Mouse (Mus musculus): ENCODE measurements at regions not wholly inside any gene's neighbourhood (a gene's known extent, or its start where the extent isn't known, plus 50 kb on each side); places are given as distances from the start of the nearest gene placed in this dataset.

- TF ChIP-seq CTCF (IDR thresholded peaks at IDR 0.05; ENCODE audit: low read depth, low read length) (no peak), POLR2A (IDR thresholded peaks at IDR 0.05; ENCODE audit: extremely low read depth, insufficient read depth, low read length) (no peak)
- no peaks in the 10 kb centered on the region for H3K79me2 ChIP-seq (ENCODE audit: control insufficient read depth, insufficient read depth, low read length)
- no peak overlapping the region for H3K27ac ChIP-seq (replicated peaks; ENCODE audit: insufficient read depth, low read depth, low read length)
- peak; percentile 88 for DNase-seq (ENCODE audit: extremely low read depth, low read depth, low spot score)
- H3K4me1 ChIP-seq (ENCODE audit: control insufficient read depth, insufficient read depth, low read length), result peaks cover 5% of the 10 kb centered on the region; the same call in 1 of the 2 replicates
- no peak overlapping the region for H3K4me3 ChIP-seq (ENCODE audit: insufficient read depth, low read depth, low read length)
- H3K36me3 ChIP-seq (ENCODE audit: control insufficient read depth, insufficient read depth, low read length), result no peaks in the 10 kb centered on the region
- H3K27me3 ChIP-seq (ENCODE audit: control insufficient read depth, insufficient read depth, low read length), result no peaks in the 10 kb centered on the region
- whole genome bisulfite sequencing, result 24% methylated on average over 3 of the region's 3 CpGs
- H3K9ac ChIP-seq (ENCODE audit: low read depth, low read length), result no peak overlapping the region
These were observed 173.8 kb downstream of the Kcnj2 start for GRCm38 (mm10) chr11:111239784-111240183.

- Histone ChIP-seq H3K27ac (replicated peaks; ENCODE audit: insufficient read depth, low read depth, low read length) (no peak overlapping the region), H3K4me1 (ENCODE audit: control insufficient read depth, insufficient read depth, low read length) (peaks cover 5% of the 10 kb centered on the region; the same call in 1 of the 2 replicates), H3K79me2 (ENCODE audit: control insufficient read depth, insufficient read depth, low read length) (no peaks in the 10 kb centered on the region), H3K36me3 (ENCODE audit: control insufficient read depth, insufficient read depth, low read length) (no peaks in the 10 kb centered on the region), H3K27me3 (ENCODE audit: control insufficient read depth, insufficient read depth, low read length) (no peaks in the 10 kb centered on the region), H3K9ac (ENCODE audit: low read depth, low read length) (no peak overlapping the region), H3K4me3 (ENCODE audit: insufficient read depth, low read depth, low read length) (no peak overlapping the region)
- TF ChIP-seq CTCF (IDR thresholded peaks at IDR 0.05; ENCODE audit: low read depth, low read length) (no peak), POLR2A (IDR thresholded peaks at IDR 0.05; ENCODE audit: extremely low read depth, insufficient read depth, low read length) (no peak)
- no peak for DNase-seq (ENCODE audit: extremely low read depth, low read depth, low spot score)
- 64% methylated on average over 4 of the region's 4 CpGs for WGBS
These were observed 186.3 kb downstream of the Kcnj2 start for GRCm38 (mm10) chr11:111252226-111252625.

GRCm38 (mm10) chr11:111256596-111256995 lies 190.6 kb downstream of the Kcnj2 start:
- Histone ChIP-seq H3K27ac (replicated peaks; ENCODE audit: insufficient read depth, low read depth, low read length) (no peak overlapping the region), H3K79me2 (ENCODE audit: control insufficient read depth, insufficient read depth, low read length) (no peaks in the 10 kb centered on the region), H3K27me3 (ENCODE audit: control insufficient read depth, insufficient read depth, low read length) (no peaks in the 10 kb centered on the region), H3K36me3 (ENCODE audit: control insufficient read depth, insufficient read depth, low read length) (no peaks in the 10 kb centered on the region), H3K4me1 (ENCODE audit: control insufficient read depth, insufficient read depth, low read length) (peaks cover 5% of the 10 kb centered on the region; the same call in 1 of the 2 replicates), H3K9ac (ENCODE audit: low read depth, low read length) (no peak overlapping the region), H3K4me3 (ENCODE audit: insufficient read depth, low read depth, low read length) (no peak overlapping the region)
- TF ChIP-seq POLR2A (IDR thresholded peaks at IDR 0.05; ENCODE audit: extremely low read depth, insufficient read depth, low read length), result no peak
- no peak for TF ChIP-seq CTCF (IDR thresholded peaks at IDR 0.05; ENCODE audit: low read depth, low read length)
- 66% methylated on average over 3 of the region's 3 CpGs for WGBS
- no peak for DNase-seq (ENCODE audit: extremely low read depth, low read depth, low spot score)

GRCm38 (mm10) chr11:111260691-111261383 lies 194.9 kb downstream of the Kcnj2 start:
- no peaks in the 10 kb centered on the region for H3K79me2 ChIP-seq (ENCODE audit: control insufficient read depth, insufficient read depth, low read length)
- no peaks in the 10 kb centered on the region for H3K27me3 ChIP-seq (ENCODE audit: control insufficient read depth, insufficient read depth, low read length)
- no peak overlapping the region for H3K4me3 ChIP-seq (ENCODE audit: insufficient read depth, low read depth, low read length)
- 81% methylated on average over 11 of the region's 11 CpGs for WGBS
- H3K27ac ChIP-seq (replicated peaks; ENCODE audit: insufficient read depth, low read depth, low read length), result no peak overlapping the region
- H3K36me3 ChIP-seq (ENCODE audit: control insufficient read depth, insufficient read depth, low read length), result no peaks in the 10 kb centered on the region
- TF ChIP-seq POLR2A (IDR thresholded peaks at IDR 0.05; ENCODE audit: extremely low read depth, insufficient read depth, low read length) (no peak), CTCF (IDR thresholded peaks at IDR 0.05; ENCODE audit: low read depth, low read length) (no peak)
- no peak for DNase-seq (ENCODE audit: extremely low read depth, low read depth, low spot score)
- peaks cover 5% of the 10 kb centered on the region; the same call in 1 of the 2 replicates for H3K4me1 ChIP-seq (ENCODE audit: control insufficient read depth, insufficient read depth, low read length)
- H3K9ac ChIP-seq (ENCODE audit: low read depth, low read length), result no peak overlapping the region

- Histone ChIP-seq H3K36me3 (ENCODE audit: control insufficient read depth, insufficient read depth, low read length) (no peaks in the 10 kb centered on the region), H3K79me2 (ENCODE audit: control insufficient read depth, insufficient read depth, low read length) (no peaks in the 10 kb centered on the region), H3K4me1 (ENCODE audit: control insufficient read depth, insufficient read depth, low read length) (no peaks in the 10 kb centered on the region), H3K4me3 (ENCODE audit: insufficient read depth, low read depth, low read length) (no peak overlapping the region), H3K27ac (replicated peaks; ENCODE audit: insufficient read depth, low read depth, low read length) (no peak overlapping the region), H3K27me3 (ENCODE audit: control insufficient read depth, insufficient read depth, low read length) (no peaks in the 10 kb centered on the region), H3K9ac (ENCODE audit: low read depth, low read length) (no peak overlapping the region)
- no peak for TF ChIP-seq POLR2A (IDR thresholded peaks at IDR 0.05; ENCODE audit: extremely low read depth, insufficient read depth, low read length)
- no peak for TF ChIP-seq CTCF (IDR thresholded peaks at IDR 0.05; ENCODE audit: low read depth, low read length)
- DNase-seq (ENCODE audit: extremely low read depth, low read depth, low spot score), result no peak
These were observed 207.7 kb downstream of the Kcnj2 start for GRCm38 (mm10) chr11:111273651-111274050.

GRCm38 (mm10) chr11:111280769-111281168 lies 214.8 kb downstream of the Kcnj2 start:
- H3K4me3 ChIP-seq (ENCODE audit: insufficient read depth, low read depth, low read length), result no peak overlapping the region
- no peaks in the 10 kb centered on the region for H3K27me3 ChIP-seq (ENCODE audit: control insufficient read depth, insufficient read depth, low read length)
- no peaks in the 10 kb centered on the region for H3K36me3 ChIP-seq (ENCODE audit: control insufficient read depth, insufficient read depth, low read length)
- no peaks in the 10 kb centered on the region for H3K4me1 ChIP-seq (ENCODE audit: control insufficient read depth, insufficient read depth, low read length)
- TF ChIP-seq CTCF (IDR thresholded peaks at IDR 0.05; ENCODE audit: low read depth, low read length) (no peak), POLR2A (IDR thresholded peaks at IDR 0.05; ENCODE audit: extremely low read depth, insufficient read depth, low read length) (no peak)
- DNase-seq (ENCODE audit: extremely low read depth, low read depth, low spot score), result no peak
- 34% methylated on average over 2 of the region's 2 CpGs for WGBS
- H3K27ac ChIP-seq (replicated peaks; ENCODE audit: insufficient read depth, low read depth, low read length), result no peak overlapping the region
- no peaks in the 10 kb centered on the region for H3K79me2 ChIP-seq (ENCODE audit: control insufficient read depth, insufficient read depth, low read length)
- no peak overlapping the region for H3K9ac ChIP-seq (ENCODE audit: low read depth, low read length)
